Mouse (Mus musculus): ENCODE results near the gene Foxp1. TPM values are rescaled to one million over a fixed set of nuclear protein-coding genes. Genes with fewer than 3 reads are reported as not detected.
A peak's percentile ranks its signal among the peaks of the same experiment; 100 is the strongest.

The Foxp1 gene
- polyA plus RNA-seq, 1 experiment from 2014 or later = 121 TPM

GRCm38 (mm10) chr6:99078089-99078488 lies 444.4 kb downstream of the Foxp1 start:
- H3K4me3 ChIP-seq (ENCODE audit: low read depth, low read length) = no peak overlapping the region
- TF ChIP-seq EP300 (IDR thresholded peaks at IDR 0.05) (no peak), CTCF (IDR thresholded peaks at IDR 0.05) (no peak)
- H3K36me3 ChIP-seq (ENCODE audit: insufficient read depth, low read length) = peaks cover 17% of the 10 kb centered on the region
- no peak overlapping the region for H3K9ac ChIP-seq (replicated peaks; ENCODE audit: low read depth)
- H3K27me3 ChIP-seq (replicated peaks; ENCODE audit: insufficient read depth, low read length) = no peaks in the 10 kb centered on the region
- H3K9me3 ChIP-seq (ENCODE audit: low read length) = no peaks in the 10 kb centered on the region
- no peak overlapping the region for H3K27ac ChIP-seq (ENCODE audit: low read length)
- H3K4me1 ChIP-seq (ENCODE audit: insufficient read depth, low read depth, low read length) = peaks cover 3% of the 10 kb centered on the region; the same call in 1 of the 2 replicates
- DNase-seq (ENCODE audit: low spot score) (no peak), ATAC-seq (no peak)
- 92% methylated on average over 4 of the region's 4 CpGs for WGBS
- no peak overlapping the region for H3K4me2 ChIP-seq (replicated peaks; ENCODE audit: low read depth, low read length)

- no peak for TF ChIP-seq CTCF (IDR thresholded peaks at IDR 0.05)
- H3K9me3 ChIP-seq (ENCODE audit: low read length) = no peaks in the 10 kb centered on the region
- H3K9ac ChIP-seq (replicated peaks; ENCODE audit: low read depth) = no peak overlapping the region
- peaks cover 26% of the 10 kb centered on the region for H3K36me3 ChIP-seq (ENCODE audit: insufficient read depth, low read length)
- H3K4me2 ChIP-seq (replicated peaks; ENCODE audit: low read depth, low read length) = no peak overlapping the region
- H3K27me3 ChIP-seq (replicated peaks; ENCODE audit: insufficient read depth, low read length) = no peaks in the 10 kb centered on the region
- DNase-seq (ENCODE audit: low spot score) = no peak
- H3K4me1 ChIP-seq (ENCODE audit: insufficient read depth, low read depth, low read length) = no peaks in the 10 kb centered on the region
- no peak overlapping the region for H3K27ac ChIP-seq (ENCODE audit: low read length)
- 80% methylated on average over 9 of the region's 9 CpGs for WGBS
- no peak for ATAC-seq
- no peak overlapping the region for H3K4me3 ChIP-seq (ENCODE audit: low read depth, low read length)
Observed at GRCm38 (mm10) chr6:99073303-99074271, 448.9 kb downstream of the Foxp1 start.

GRCm38 (mm10) chr6:99070710-99071109 lies 451.8 kb downstream of the Foxp1 start:
- Histone ChIP-seq H3K4me1 (ENCODE audit: insufficient read depth, low read depth, low read length) (0 out of 2 replicates have a peak, but pooled peaks cover 2% of the 10 kb centered on the region), H3K27me3 (replicated peaks; ENCODE audit: insufficient read depth, low read length) (no peaks in the 10 kb centered on the region), H3K4me2 (replicated peaks; ENCODE audit: low read depth, low read length) (no peak overlapping the region), H3K27ac (ENCODE audit: low read length) (no peak overlapping the region), H3K9me3 (ENCODE audit: low read length) (no peaks in the 10 kb centered on the region), H3K4me3 (ENCODE audit: low read depth, low read length) (no peak overlapping the region), H3K36me3 (ENCODE audit: insufficient read depth, low read length) (peaks cover 26% of the 10 kb centered on the region), H3K9ac (replicated peaks; ENCODE audit: low read depth) (no peak overlapping the region)
- no peak for ATAC-seq
- TF ChIP-seq EP300 (IDR thresholded peaks at IDR 0.05) = no peak
- TF ChIP-seq CTCF (IDR thresholded peaks at IDR 0.05) = no peak
- 32% methylated on average over 5 of the region's 5 CpGs for WGBS
- no peak for DNase-seq (ENCODE audit: low spot score)

- Histone ChIP-seq H3K4me3 (ENCODE audit: low read depth, low read length) (no peak overlapping the region), H3K27ac (ENCODE audit: low read length) (no peak overlapping the region), H3K9ac (replicated peaks; ENCODE audit: low read depth) (no peak overlapping the region), H3K4me1 (ENCODE audit: insufficient read depth, low read depth, low read length) (peaks cover 9% of the 10 kb centered on the region), H3K4me2 (replicated peaks; ENCODE audit: low read depth, low read length) (no peak overlapping the region), H3K36me3 (ENCODE audit: insufficient read depth, low read length) (peaks cover 17% of the 10 kb centered on the region; the same call in 1 of the 2 replicates), H3K9me3 (ENCODE audit: low read length) (no peaks in the 10 kb centered on the region), H3K27me3 (replicated peaks; ENCODE audit: insufficient read depth, low read length) (no peaks in the 10 kb centered on the region)
- 96% methylated on average over 1 of the region's 1 CpGs for WGBS
- DNase-seq (ENCODE audit: low spot score) (no peak), ATAC-seq (no peak)
- TF ChIP-seq EP300 (IDR thresholded peaks at IDR 0.05) (no peak), CTCF (IDR thresholded peaks at IDR 0.05) (no peak)
Observed at GRCm38 (mm10) chr6:99069726-99070125, 452.8 kb downstream of the Foxp1 start.

- H3K4me3 ChIP-seq (ENCODE audit: low read depth, low read length) = no peak overlapping the region
- no peak for TF ChIP-seq CTCF (IDR thresholded peaks at IDR 0.05)
- TF ChIP-seq EP300 (IDR thresholded peaks at IDR 0.05) = 0 out of 2 replicates have a peak, but pooled peaks have one; percentile 4
- H3K4me1 ChIP-seq (ENCODE audit: insufficient read depth, low read depth, low read length) = peaks cover 23% of the 10 kb centered on the region
- no peak overlapping the region for H3K9ac ChIP-seq (replicated peaks; ENCODE audit: low read depth)
- peak overlapping the region; percentile 17; the same call in 1 of the 2 replicates for H3K27ac ChIP-seq (ENCODE audit: low read length)
- H3K9me3 ChIP-seq (ENCODE audit: low read length) = no peaks in the 10 kb centered on the region
- ATAC-seq = peak; percentile 47
- H3K4me2 ChIP-seq (replicated peaks; ENCODE audit: low read depth, low read length) = no peak overlapping the region
- peak; percentile 55 for DNase-seq (ENCODE audit: low spot score)
- WGBS = 35% methylated on average over 9 of the region's 9 CpGs
- no peaks in the 10 kb centered on the region; the same call in 1 of the 2 replicates for H3K36me3 ChIP-seq (ENCODE audit: insufficient read depth, low read length)
- no peaks in the 10 kb centered on the region for H3K27me3 ChIP-seq (replicated peaks; ENCODE audit: insufficient read depth, low read length)
Observed at GRCm38 (mm10) chr6:99065569-99066353, 456.8 kb downstream of the Foxp1 start.

GRCm38 (mm10) chr6:99063982-99064484 lies 458.5 kb downstream of the Foxp1 start:
- ATAC-seq = peak; percentile 64
- no peak overlapping the region for H3K4me2 ChIP-seq (replicated peaks; ENCODE audit: low read depth, low read length)
- H3K27ac ChIP-seq (ENCODE audit: low read length) = 0 out of 2 replicates have a peak overlapping the region, but pooled peaks have one; percentile 59
- peak; percentile 83 for DNase-seq (ENCODE audit: low spot score)
- H3K4me1 ChIP-seq (ENCODE audit: insufficient read depth, low read depth, low read length) = peaks cover 23% of the 10 kb centered on the region
- no peaks in the 10 kb centered on the region for H3K9me3 ChIP-seq (ENCODE audit: low read length)
- no peak overlapping the region for H3K4me3 ChIP-seq (ENCODE audit: low read depth, low read length)
- H3K27me3 ChIP-seq (replicated peaks; ENCODE audit: insufficient read depth, low read length) = no peaks in the 10 kb centered on the region
- TF ChIP-seq EP300 (IDR thresholded peaks at IDR 0.05) (peak; percentile 83), CTCF (IDR thresholded peaks at IDR 0.05) (no peak)
- no peak overlapping the region for H3K9ac ChIP-seq (replicated peaks; ENCODE audit: low read depth)
- WGBS = 46% methylated on average over 10 of the region's 10 CpGs
- no peaks in the 10 kb centered on the region; the same call in 1 of the 2 replicates for H3K36me3 ChIP-seq (ENCODE audit: insufficient read depth, low read length)
